Mouse (Mus musculus) megakaryocyte, embryonic 14.5 days (primary cell): ENCODE measurements around the gene Ric8b.

Source experiments
- FLI1 ChIP-seq: IDR thresholded peaks from 2 replicates; pipeline ENCODE4 v1.6.1; 2012; ENCODE audit warnings: low read length, inconsistent platforms, mixed read lengths
- GATA1 ChIP-seq: IDR thresholded peaks from 3 replicates; pipeline ENCODE4 v1.6.1; 2012; ENCODE audit warnings: mixed read lengths, low read length, inconsistent platforms, borderline replicate concordance

GRCm38 (mm10) chr10:84963726-84964125 is 46.3 kb downstream of the Ric8b start:
- TF ChIP-seq GATA1, result no peak
- no peak for TF ChIP-seq FLI1
